Mouse (Mus musculus): ENCODE results near the gene Wfdc21. TPM values are rescaled to one million over a fixed set of nuclear protein-coding genes. Genes with fewer than 3 reads are reported as not detected.
A peak's percentile ranks its signal among the peaks of the same experiment; 100 is the strongest.

Wfdc21 gene
- polyA plus RNA-seq, 2 experiments = not detected

DNA sequence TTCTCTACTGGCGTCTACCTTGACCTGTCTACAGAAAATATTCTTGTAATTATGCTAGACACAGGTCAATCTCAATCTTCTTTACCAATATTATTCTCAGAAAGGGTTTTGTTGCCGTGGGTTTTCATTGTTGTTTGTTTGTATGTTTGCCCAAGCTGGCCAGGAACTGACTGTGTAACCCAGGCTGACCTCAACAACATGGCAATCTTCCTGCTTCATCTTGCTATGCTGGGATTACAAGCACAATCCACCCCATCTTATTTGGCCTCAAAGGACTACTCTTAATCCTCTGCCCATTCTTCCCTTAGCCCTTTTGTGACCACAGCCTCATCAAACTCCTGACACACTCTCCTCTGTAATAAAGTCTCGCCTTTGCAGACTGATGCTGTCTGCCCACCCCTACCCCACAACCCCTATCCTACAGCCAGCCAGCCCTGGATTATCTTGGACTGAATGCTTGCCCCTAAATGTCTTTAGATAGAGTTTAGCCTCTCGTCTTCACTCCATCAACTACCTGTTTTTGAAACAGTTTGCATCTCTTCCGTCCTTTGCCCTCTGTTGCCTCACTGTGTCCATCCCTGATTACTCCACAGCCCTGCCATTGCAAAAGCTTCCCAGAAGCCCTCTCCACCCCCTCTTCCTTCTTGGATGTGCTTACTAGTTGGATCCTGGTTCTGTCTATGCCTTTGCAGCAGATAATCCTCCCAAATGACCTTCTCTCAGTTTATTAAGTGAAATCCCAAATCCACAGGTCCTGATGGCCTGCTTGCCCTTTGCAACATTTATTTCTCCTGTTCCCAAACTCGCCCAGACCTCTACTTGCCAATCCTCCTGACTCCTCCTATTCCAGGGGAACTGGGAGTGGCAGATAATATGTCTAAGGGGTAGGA is 881 bp downstream of the Wfdc21 start:
- H3K4me1 ChIP-seq (ENCODE audit: control insufficient read depth, insufficient read depth, low read length) = no peaks in the 10 kb centered on the region
- no peak overlapping the region for H3K4me2 ChIP-seq (replicated peaks; ENCODE audit: low read depth, low read length, severe bottlenecking)
- no peak overlapping the region for H3K27ac ChIP-seq (replicated peaks; ENCODE audit: low read depth, low read length)
- ATAC-seq (ENCODE audit: low FRiP score, low read depth) = no peak
- 62% methylated on average over 6 of the region's 6 CpGs for WGBS
- H3K36me3 ChIP-seq (ENCODE audit: control insufficient read depth, insufficient read depth, low read length) = no peaks in the 10 kb centered on the region
- no peak overlapping the region for H3K4me3 ChIP-seq (replicated peaks; ENCODE audit: low read length)
- no peak overlapping the region for H3K9ac ChIP-seq (ENCODE audit: low read depth, low read length, severe bottlenecking)
- H3K9me3 ChIP-seq (ENCODE audit: control insufficient read depth, low read length) = no peaks in the 10 kb centered on the region
- H3K27me3 ChIP-seq (ENCODE audit: control insufficient read depth, insufficient read depth, low read length) = 0 out of 2 replicates have a peak, but pooled peaks cover 4% of the 10 kb centered on the region
- no peak for DNase-seq (ENCODE audit: low spot score)
- no peak for TF ChIP-seq POLR2A (IDR thresholded peaks at IDR 0.05; ENCODE audit: borderline replicate concordance, extremely low read depth, insufficient read depth, insufficient read length)

DNA sequence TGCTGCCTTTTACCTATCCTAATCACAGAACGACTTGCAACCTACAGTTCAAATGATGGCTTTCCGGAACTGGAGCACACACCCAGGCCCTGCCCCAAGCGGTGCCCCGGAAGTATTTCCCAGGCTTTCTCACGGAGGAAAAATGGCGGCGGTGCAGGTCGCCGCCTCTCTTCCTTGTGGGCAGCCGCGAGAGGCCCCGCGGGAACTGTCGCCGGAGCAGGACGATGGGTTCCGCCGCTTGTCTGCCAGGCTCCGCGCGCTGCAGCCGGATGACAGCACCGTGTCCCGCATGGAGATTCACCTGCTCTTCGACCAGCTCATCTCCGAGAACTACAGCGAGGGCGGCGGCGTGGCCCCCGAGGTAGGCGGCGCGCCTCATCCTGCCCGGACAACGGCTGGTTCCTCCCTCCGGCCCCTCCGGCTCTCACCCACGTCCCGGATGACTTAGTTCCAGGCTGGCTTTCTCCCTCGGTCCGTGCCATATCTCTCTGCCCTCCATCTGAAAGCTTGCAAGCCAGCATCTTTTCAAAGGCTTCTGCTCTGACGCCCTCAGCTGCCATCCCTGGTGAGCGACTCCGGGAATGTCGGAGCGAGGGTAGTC is 6.9 kb downstream of the Wfdc21 start, which contains the start of gene Heatr6:
Heatr6 (plus strand) TSS at position 116 of the 601 bp plus-strand sequence.
- H3K4me2 ChIP-seq (replicated peaks; ENCODE audit: low read depth, low read length, severe bottlenecking) = peak within 1 kb of the TSS; percentile 82
- H3K4me1 ChIP-seq (ENCODE audit: control insufficient read depth, insufficient read depth, low read length) = peaks cover 9% of the 10 kb centered on the region
- no peaks in the 10 kb centered on the region for H3K9me3 ChIP-seq (ENCODE audit: control insufficient read depth, low read length)
- peak within 1 kb of the TSS; percentile 58 for H3K27ac ChIP-seq (replicated peaks; ENCODE audit: low read depth, low read length)
- peak; percentile 88 for DNase-seq (ENCODE audit: low spot score)
- H3K4me3 ChIP-seq (replicated peaks; ENCODE audit: low read length) = peak within 1 kb of the TSS; percentile 72
- WGBS = under 1% methylated on average over 45 of the region's 47 CpGs
- 0 out of 2 replicates have a peak, but pooled peaks have one; percentile 14 for TF ChIP-seq POLR2A (IDR thresholded peaks at IDR 0.05; ENCODE audit: borderline replicate concordance, extremely low read depth, insufficient read depth, insufficient read length)
- ATAC-seq (ENCODE audit: low FRiP score, low read depth) = peak; percentile 94
- peak within 1 kb of the TSS; percentile 73 for H3K9ac ChIP-seq (ENCODE audit: low read depth, low read length, severe bottlenecking)
- 0 out of 2 replicates have a peak, but pooled peaks cover 4% of the 10 kb centered on the region for H3K27me3 ChIP-seq (ENCODE audit: control insufficient read depth, insufficient read depth, low read length)
- peaks cover 27% of the 10 kb centered on the region for H3K36me3 ChIP-seq (ENCODE audit: control insufficient read depth, insufficient read depth, low read length)

DNA sequence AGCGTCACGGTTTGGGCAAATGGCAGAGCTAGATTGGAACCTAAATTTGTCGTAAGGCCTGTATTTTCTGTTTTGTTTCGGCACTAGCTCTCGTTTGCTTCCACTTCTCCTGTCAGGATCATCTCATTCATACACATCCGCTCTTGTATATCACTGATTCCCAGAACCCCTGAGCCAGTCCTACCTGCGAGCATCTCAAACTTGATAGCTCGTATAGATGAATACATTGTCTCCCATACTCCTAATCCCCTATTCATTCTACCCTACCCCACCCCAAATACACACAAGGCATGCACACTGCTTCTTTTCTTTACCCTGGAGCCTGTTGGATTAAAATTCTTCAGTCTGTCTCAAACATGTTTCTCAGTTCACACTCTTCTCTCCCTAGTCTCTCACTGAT is 7.5 kb downstream of the Wfdc21 start:
- WGBS = 11% methylated on average over 8 of the region's 8 CpGs
- peaks cover 9% of the 10 kb centered on the region for H3K4me1 ChIP-seq (ENCODE audit: control insufficient read depth, insufficient read depth, low read length)
- no peaks in the 10 kb centered on the region for H3K27me3 ChIP-seq (ENCODE audit: control insufficient read depth, insufficient read depth, low read length)
- H3K4me3 ChIP-seq (replicated peaks; ENCODE audit: low read length) = peak overlapping the region; percentile 72
- DNase-seq (ENCODE audit: low spot score) (no peak), ATAC-seq (ENCODE audit: low FRiP score, low read depth) (no peak)
- H3K9me3 ChIP-seq (ENCODE audit: control insufficient read depth, low read length) = no peaks in the 10 kb centered on the region
- peak overlapping the region; percentile 82 for H3K4me2 ChIP-seq (replicated peaks; ENCODE audit: low read depth, low read length, severe bottlenecking)
- H3K9ac ChIP-seq (ENCODE audit: low read depth, low read length, severe bottlenecking) = peak overlapping the region; percentile 73
- H3K27ac ChIP-seq (replicated peaks; ENCODE audit: low read depth, low read length) = 0 out of 2 replicates have a peak overlapping the region, but pooled peaks have one; percentile 58
- TF ChIP-seq POLR2A (IDR thresholded peaks at IDR 0.05; ENCODE audit: borderline replicate concordance, extremely low read depth, insufficient read depth, insufficient read length) = no peak
- peaks cover 32% of the 10 kb centered on the region for H3K36me3 ChIP-seq (ENCODE audit: control insufficient read depth, insufficient read depth, low read length)

DNA sequence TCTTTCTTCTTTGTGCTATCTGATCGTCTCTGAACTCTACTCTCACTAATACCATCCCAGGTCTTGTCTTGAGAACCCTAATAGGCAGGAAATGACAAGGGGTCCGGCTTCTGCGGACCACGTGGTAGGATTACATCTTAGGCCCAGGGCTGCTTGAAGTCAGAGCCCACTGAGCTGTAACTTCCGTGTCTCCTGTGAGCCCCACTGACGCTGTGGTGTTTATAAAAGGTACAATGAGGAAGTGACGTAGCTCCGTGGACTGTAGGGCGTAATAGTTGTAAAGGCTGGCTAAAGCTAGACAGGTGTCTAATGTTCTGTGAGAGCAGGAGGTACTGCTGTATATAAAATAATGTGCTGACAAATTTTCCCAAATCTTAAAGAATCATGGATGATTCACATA is 20.6 kb downstream of the Wfdc21 start:
- no peak for TF ChIP-seq POLR2A (IDR thresholded peaks at IDR 0.05; ENCODE audit: borderline replicate concordance, extremely low read depth, insufficient read depth, insufficient read length)
- H3K36me3 ChIP-seq (ENCODE audit: control insufficient read depth, insufficient read depth, low read length) = peaks cover 89% of the 10 kb centered on the region
- H3K27ac ChIP-seq (replicated peaks; ENCODE audit: low read depth, low read length) = no peak overlapping the region
- H3K4me3 ChIP-seq (replicated peaks; ENCODE audit: low read length) = no peak overlapping the region
- ATAC-seq (ENCODE audit: low FRiP score, low read depth) = no peak
- no peak overlapping the region for H3K4me2 ChIP-seq (replicated peaks; ENCODE audit: low read depth, low read length, severe bottlenecking)
- WGBS = 89% methylated on average over 9 of the region's 9 CpGs
- H3K27me3 ChIP-seq (ENCODE audit: control insufficient read depth, insufficient read depth, low read length) = no peaks in the 10 kb centered on the region
- H3K9ac ChIP-seq (ENCODE audit: low read depth, low read length, severe bottlenecking) = no peak overlapping the region
- no peaks in the 10 kb centered on the region for H3K4me1 ChIP-seq (ENCODE audit: control insufficient read depth, insufficient read depth, low read length)
- H3K9me3 ChIP-seq (ENCODE audit: control insufficient read depth, low read length) = no peaks in the 10 kb centered on the region
- DNase-seq (ENCODE audit: low spot score) = no peak

DNA sequence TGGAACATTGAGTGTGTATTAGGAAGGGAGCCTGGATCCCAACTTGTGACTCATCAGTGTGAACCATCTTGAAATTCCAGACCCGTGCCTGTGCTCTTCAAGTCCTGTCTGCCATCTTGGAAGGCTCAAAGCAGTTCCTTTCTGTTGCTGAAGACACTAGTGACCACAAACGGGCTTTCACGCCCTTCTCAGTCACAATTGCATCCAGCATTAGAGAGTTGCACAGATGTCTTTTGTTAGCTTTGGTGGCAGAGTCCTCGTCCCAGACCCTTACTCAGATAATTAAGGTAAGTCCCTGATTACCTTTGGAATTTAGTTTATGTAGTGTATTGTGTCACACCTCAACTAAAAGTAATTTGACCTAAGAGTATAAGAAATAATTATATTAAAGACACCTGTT is 22.2 kb downstream of the Wfdc21 start:
- Histone ChIP-seq H3K27me3 (ENCODE audit: control insufficient read depth, insufficient read depth, low read length) (no peaks in the 10 kb centered on the region), H3K4me2 (replicated peaks; ENCODE audit: low read depth, low read length, severe bottlenecking) (no peak overlapping the region), H3K9me3 (ENCODE audit: control insufficient read depth, low read length) (no peaks in the 10 kb centered on the region), H3K27ac (replicated peaks; ENCODE audit: low read depth, low read length) (no peak overlapping the region), H3K9ac (ENCODE audit: low read depth, low read length, severe bottlenecking) (no peak overlapping the region), H3K36me3 (ENCODE audit: control insufficient read depth, insufficient read depth, low read length) (peaks cover 93% of the 10 kb centered on the region), H3K4me3 (replicated peaks; ENCODE audit: low read length) (no peak overlapping the region), H3K4me1 (ENCODE audit: control insufficient read depth, insufficient read depth, low read length) (no peaks in the 10 kb centered on the region)
- TF ChIP-seq POLR2A (IDR thresholded peaks at IDR 0.05; ENCODE audit: borderline replicate concordance, extremely low read depth, insufficient read depth, insufficient read length) = no peak
- no peak for DNase-seq (ENCODE audit: low spot score)
- ATAC-seq (ENCODE audit: low FRiP score, low read depth) = no peak
- WGBS = 81% methylated on average over 4 of the region's 4 CpGs
